Mouse (Mus musculus) heart, embryonic 12.5 days (tissue): ENCODE measurements around the gene Tbc1d2b. TPM values are rescaled to one million over a fixed set of nuclear protein-coding genes. Genes with fewer than 3 reads are reported as not detected.

Source experiments
- ATAC-seq: fragments of 200-750 bp; cut with Nextera tagmentation; 2 replicates; pipeline ENCODE4 v1.8.0; 2017; ENCODE audit warnings: moderate TSS enrichment, moderate library complexity; ENCODE audit not compliant: insufficient number of reproducible peaks, low FRiP score
- H3K27ac ChIP-seq: fragments of 300-500 bp; sonication (generic); 2 replicates; pipeline ENCODE4 v1.5.1; 2016; ENCODE audit warnings: mild to moderate bottlenecking, moderate library complexity; ENCODE audit not compliant: poor library complexity, severe bottlenecking
- H3K27me3 ChIP-seq: fragments of 300-500 bp; sonication (generic); replicated peaks from 2 replicates; pipeline ENCODE4 v1.6.1; 2016; ENCODE audit warnings: mild to moderate bottlenecking, moderate library complexity
- H3K36me3 ChIP-seq: fragments of 300-500 bp; sonication (generic); 2 replicates; pipeline ENCODE4 v1.6.1; 2016; ENCODE audit warnings: mild to moderate bottlenecking, moderate library complexity
- H3K4me1 ChIP-seq: fragments of 300-500 bp; sonication (generic); replicated peaks from 2 replicates; pipeline ENCODE4 v1.6.1; 2016; ENCODE audit warnings: mild to moderate bottlenecking
- H3K4me2 ChIP-seq: fragments of 300-500 bp; sonication (generic); 2 replicates; pipeline ENCODE4 v1.6.1; 2016; ENCODE audit warnings: mild to moderate bottlenecking, moderate library complexity
- H3K4me3 ChIP-seq: fragments of 300-500 bp; sonication (generic); 2 replicates; pipeline ENCODE4 v1.5.1; 2016; ENCODE audit warnings: mild to moderate bottlenecking
- H3K9ac ChIP-seq: fragments of 300-500 bp; sonication (generic); 2 replicates; pipeline ENCODE4 v1.6.1; 2016; ENCODE audit warnings: mild to moderate bottlenecking, moderate library complexity
- H3K9me3 ChIP-seq: fragments of 300-500 bp; sonication (generic); replicated peaks from 2 replicates; pipeline ENCODE4 v1.6.1; 2016; ENCODE audit warnings: mild to moderate bottlenecking, moderate library complexity
- WGBS: fragments of 180-500 bp; shearing (Covaris S2); methylation state at CpG from one replicate; pipeline ENCODE4 v1.1.7; 2016; 5-methylcytosine and 5-hydroxymethylcytosine counted together
- polyA plus RNA-seq: library from polyadenylated mRNA; unstranded; fragments of >200 nt; fragmentation: Nextera tagmentation; extraction: Ambion mirVana; gene quantifications from 2 replicates; pipeline ENCODE4 v1.2.1, GENCODE M21; 2016

Gene Tbc1d2b
- polyA plus RNA-seq, 1 experiment from 2014 or later: 7.9 TPM

- no peaks in the 10 kb centered on the region for H3K9me3 ChIP-seq
- no peak overlapping the region for H3K27ac ChIP-seq
- H3K4me2 ChIP-seq: no peak overlapping the region
- 95% methylated on average over 7 of the region's 7 CpGs for WGBS
- H3K36me3 ChIP-seq: peaks cover 22% of the 10 kb centered on the region
- H3K9ac ChIP-seq: no peak overlapping the region
- peaks cover 20% of the 10 kb centered on the region for H3K4me1 ChIP-seq
- H3K4me3 ChIP-seq: no peak overlapping the region
- no peaks in the 10 kb centered on the region for H3K27me3 ChIP-seq
- ATAC-seq: no peak
Measured at GRCm38 (mm10) chr9:90201096-90201495, 69.5 kb downstream of the Tbc1d2b start.

GRCm38 (mm10) chr9:90200501-90200900 lies 70.1 kb downstream of the Tbc1d2b start:
- H3K9me3 ChIP-seq: no peaks in the 10 kb centered on the region
- no peak for ATAC-seq
- peaks cover 22% of the 10 kb centered on the region for H3K36me3 ChIP-seq
- H3K4me3 ChIP-seq: no peak overlapping the region
- no peak overlapping the region for H3K27ac ChIP-seq
- WGBS: 95% methylated on average over 4 of the region's 4 CpGs
- H3K4me1 ChIP-seq: peaks cover 20% of the 10 kb centered on the region
- H3K27me3 ChIP-seq: no peaks in the 10 kb centered on the region
- no peak overlapping the region for H3K4me2 ChIP-seq
- no peak overlapping the region for H3K9ac ChIP-seq

DNA sequence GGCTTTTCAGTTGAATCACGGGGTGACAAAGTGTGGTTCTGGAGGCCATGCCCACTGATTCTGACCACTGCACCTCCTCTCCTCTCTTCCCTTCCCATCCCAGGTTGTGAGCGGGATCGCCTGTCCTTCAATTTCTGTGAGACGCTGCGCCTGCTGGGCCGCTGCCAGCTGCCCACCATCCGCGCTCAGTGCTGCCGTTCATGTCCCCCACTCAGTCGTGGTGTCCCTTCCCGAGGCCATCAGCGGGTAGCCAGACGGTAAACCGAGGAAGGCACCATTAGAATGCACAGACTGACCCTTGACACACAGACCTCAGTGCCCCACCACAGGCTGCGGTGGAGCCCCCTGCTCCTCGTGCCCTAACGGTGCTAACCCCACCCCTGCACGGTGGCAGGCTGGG lies 71.0 kb downstream of the Tbc1d2b start:
- H3K4me2 ChIP-seq: no peak overlapping the region
- H3K9me3 ChIP-seq: no peaks in the 10 kb centered on the region
- H3K27me3 ChIP-seq: no peaks in the 10 kb centered on the region
- peaks cover 20% of the 10 kb centered on the region for H3K4me1 ChIP-seq
- WGBS: 96% methylated on average over 18 of the region's 18 CpGs
- H3K27ac ChIP-seq: 0 out of 2 replicates have a peak overlapping the region, but pooled peaks have one; percentile 65
- H3K9ac ChIP-seq: no peak overlapping the region
- ATAC-seq: no peak
- H3K4me3 ChIP-seq: no peak overlapping the region
- H3K36me3 ChIP-seq: peaks cover 13% of the 10 kb centered on the region

DNA sequence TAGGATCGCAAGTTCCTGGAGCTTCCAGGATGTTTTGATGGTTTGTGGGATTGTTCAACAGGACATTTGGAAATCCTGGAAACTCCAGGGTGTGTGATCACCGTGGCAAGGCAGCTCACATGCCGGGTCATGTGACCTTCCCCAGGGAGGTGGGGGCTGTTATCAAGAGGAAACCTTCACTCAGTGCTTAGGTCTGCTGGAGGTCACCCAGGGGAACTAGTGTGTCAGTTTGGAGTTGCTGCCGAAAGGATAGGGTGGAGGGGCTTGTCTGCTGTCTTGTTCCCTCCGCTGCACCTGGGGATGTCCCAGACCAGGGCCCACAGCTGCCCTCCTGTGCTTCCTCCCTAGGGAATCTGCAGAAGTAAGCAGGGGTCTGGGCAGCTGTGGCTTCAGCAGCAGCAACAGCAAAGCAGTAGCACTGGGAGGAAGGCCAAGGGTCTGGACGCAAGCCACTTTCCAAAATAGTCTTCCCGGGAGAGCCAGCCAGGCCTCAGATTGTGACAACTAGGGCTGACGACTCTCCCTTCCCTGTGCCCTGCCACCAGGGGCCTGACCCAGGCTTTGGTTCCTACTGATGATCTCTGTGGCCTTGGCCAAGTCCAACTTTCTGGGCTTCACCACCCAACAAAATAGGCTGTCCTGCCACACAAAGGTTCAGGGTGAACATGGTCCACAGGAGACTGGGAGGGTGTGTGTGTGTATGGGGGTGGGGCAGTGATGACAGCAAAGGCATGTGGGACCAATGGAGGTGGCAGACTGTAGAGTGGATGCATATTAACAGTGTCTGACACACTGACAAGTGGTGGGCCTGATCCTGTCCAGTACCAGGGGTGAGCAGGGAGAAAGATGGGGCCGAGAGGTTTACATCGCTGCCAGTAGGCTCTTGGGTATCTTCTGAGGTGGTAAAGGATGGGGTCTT lies 71.8 kb downstream of the Tbc1d2b start:
- peak overlapping the region; percentile 65 for H3K27ac ChIP-seq
- H3K4me2 ChIP-seq: peak overlapping the region; percentile 23
- peaks cover 5% of the 10 kb centered on the region for H3K36me3 ChIP-seq

DNA sequence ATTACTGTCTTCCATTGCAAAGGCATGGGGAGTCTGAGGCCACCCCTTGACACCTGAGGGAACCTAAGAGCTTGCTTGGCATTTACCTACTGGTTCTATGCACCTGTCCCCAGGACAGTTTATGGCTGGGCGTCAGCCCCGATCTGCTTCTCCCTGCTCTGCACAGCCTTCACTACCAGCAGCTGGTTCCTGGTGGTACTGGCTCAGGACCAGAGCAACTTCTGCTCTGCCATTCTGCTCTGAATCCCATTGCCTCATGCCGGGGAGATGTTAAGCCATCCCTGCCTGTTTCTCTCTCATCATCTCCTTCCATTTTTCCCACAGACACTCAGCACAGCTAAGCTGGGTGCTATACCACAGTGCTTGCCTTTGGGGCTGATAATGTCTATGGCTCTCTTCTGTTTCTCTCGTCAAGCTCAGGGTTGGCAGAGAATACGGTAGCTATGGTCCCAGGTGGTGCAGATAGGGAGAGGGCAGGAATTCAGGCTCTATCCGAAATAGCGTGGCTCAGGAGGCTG lies 72.7 kb downstream of the Tbc1d2b start:
- H3K4me2 ChIP-seq: peak overlapping the region; percentile 23; the same call in 1 of the 2 replicates
- H3K27ac ChIP-seq: peak overlapping the region; percentile 65; the same call in 1 of the 2 replicates
- H3K4me3 ChIP-seq: no peak overlapping the region
- H3K9ac ChIP-seq: no peak overlapping the region
- peaks cover 23% of the 10 kb centered on the region for H3K4me1 ChIP-seq
- H3K9me3 ChIP-seq: no peaks in the 10 kb centered on the region
- no peaks in the 10 kb centered on the region for H3K27me3 ChIP-seq
- no peak for ATAC-seq
- peaks cover 6% of the 10 kb centered on the region for H3K36me3 ChIP-seq
- WGBS: 74% methylated on average over 7 of the region's 7 CpGs

More for the DNA sequence above, 71.8 kb downstream of the Tbc1d2b start:
- 27% methylated on average over 10 of the region's 10 CpGs for WGBS
- peak; percentile 67 for ATAC-seq
- Histone ChIP-seq H3K27me3 (no peaks in the 10 kb centered on the region), H3K4me3 (no peak overlapping the region), H3K9me3 (no peaks in the 10 kb centered on the region), H3K9ac (no peak overlapping the region), H3K4me1 (peaks cover 21% of the 10 kb centered on the region)

DNA sequence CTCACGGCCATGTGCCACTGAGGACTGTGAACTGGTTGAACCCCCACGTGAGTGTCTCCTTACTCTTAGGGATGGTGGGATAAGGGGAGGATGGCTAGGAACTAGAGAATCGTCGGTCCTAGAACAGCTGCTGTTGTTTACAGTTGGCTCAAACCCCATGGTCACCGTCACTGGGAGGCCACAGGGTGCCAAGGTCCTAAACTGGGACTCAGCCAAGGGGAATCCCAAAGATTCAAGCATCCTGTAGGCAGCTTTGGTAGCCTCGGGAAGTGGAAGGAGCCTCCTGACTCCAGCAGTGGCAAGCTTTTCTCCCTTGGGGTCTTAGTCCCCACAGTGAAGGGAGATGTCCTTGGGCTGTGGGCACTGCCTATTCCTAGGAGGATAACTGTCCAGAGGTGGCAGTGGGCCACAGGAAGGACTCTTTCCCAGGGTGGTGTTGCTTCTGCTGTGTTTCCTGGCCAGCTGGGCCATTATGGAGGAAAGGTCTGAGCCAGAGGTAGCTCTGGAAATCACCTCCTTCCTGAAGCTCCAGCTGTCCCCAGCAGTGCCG lies 73.4 kb downstream of the Tbc1d2b start:
- 82% methylated on average over 7 of the region's 7 CpGs for WGBS
- Histone ChIP-seq H3K27ac (no peak overlapping the region), H3K9me3 (no peaks in the 10 kb centered on the region), H3K4me1 (peaks cover 23% of the 10 kb centered on the region), H3K9ac (no peak overlapping the region), H3K27me3 (no peaks in the 10 kb centered on the region), H3K4me3 (no peak overlapping the region), H3K4me2 (no peak overlapping the region), H3K36me3 (peaks cover 9% of the 10 kb centered on the region)
- no peak for ATAC-seq

DNA sequence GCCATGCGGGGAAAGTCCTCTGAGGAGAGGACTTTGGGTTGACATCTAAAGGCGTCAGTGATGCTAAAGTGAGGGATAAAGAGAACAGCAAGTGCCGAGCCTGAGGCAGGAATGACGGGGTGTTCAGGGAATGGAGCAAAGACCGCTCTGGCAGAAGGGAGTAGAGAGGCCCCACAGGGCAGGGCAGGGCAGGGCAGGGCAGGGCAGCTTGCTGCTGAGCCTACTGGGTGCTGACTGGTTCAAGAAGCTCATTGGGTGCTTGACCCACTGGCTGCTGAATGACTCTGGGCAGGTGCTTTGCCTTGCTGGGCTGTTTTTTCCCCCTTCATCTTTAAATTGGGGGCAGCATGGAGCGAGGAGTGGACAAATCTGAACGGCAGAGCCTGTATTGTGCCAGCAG lies 74.3 kb downstream of the Tbc1d2b start:
- H3K4me2 ChIP-seq: no peak overlapping the region
- peaks cover 12% of the 10 kb centered on the region; the same call in 1 of the 2 replicates for H3K36me3 ChIP-seq
- H3K27me3 ChIP-seq: no peaks in the 10 kb centered on the region
- peaks cover 23% of the 10 kb centered on the region for H3K4me1 ChIP-seq
- WGBS: 60% methylated on average over 7 of the region's 7 CpGs
- H3K9me3 ChIP-seq: no peaks in the 10 kb centered on the region
- no peak overlapping the region for H3K27ac ChIP-seq
- no peak overlapping the region for H3K4me3 ChIP-seq
- no peak for ATAC-seq
- H3K9ac ChIP-seq: no peak overlapping the region

DNA sequence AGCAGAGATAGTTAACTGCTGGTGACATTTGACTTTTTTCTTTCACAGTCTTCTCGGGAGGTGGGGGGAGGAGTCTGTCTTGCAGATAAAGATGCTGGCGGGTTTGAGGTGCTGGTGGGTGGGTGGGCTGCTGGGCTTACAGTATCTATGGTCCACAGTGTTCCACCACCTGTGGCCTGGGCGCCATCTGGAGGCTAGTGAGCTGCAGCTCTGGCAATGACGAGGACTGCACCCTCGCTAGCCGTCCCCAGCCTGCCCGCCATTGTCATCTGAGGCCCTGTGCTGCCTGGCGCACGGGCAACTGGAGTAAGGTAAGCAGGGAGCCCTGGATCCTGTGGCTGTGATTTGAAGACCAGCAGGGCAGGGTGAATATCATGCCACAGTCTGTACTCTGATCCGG lies 75.6 kb downstream of the Tbc1d2b start:
- H3K4me1 ChIP-seq: peaks cover 23% of the 10 kb centered on the region
- H3K4me3 ChIP-seq: no peak overlapping the region
- WGBS: 68% methylated on average over 10 of the region's 10 CpGs
- no peak overlapping the region for H3K9ac ChIP-seq
- ATAC-seq: no peak
- H3K36me3 ChIP-seq: peaks cover 9% of the 10 kb centered on the region; the same call in 1 of the 2 replicates
- no peaks in the 10 kb centered on the region for H3K27me3 ChIP-seq
- H3K27ac ChIP-seq: no peak overlapping the region
- no peaks in the 10 kb centered on the region for H3K9me3 ChIP-seq
- H3K4me2 ChIP-seq: no peak overlapping the region

DNA sequence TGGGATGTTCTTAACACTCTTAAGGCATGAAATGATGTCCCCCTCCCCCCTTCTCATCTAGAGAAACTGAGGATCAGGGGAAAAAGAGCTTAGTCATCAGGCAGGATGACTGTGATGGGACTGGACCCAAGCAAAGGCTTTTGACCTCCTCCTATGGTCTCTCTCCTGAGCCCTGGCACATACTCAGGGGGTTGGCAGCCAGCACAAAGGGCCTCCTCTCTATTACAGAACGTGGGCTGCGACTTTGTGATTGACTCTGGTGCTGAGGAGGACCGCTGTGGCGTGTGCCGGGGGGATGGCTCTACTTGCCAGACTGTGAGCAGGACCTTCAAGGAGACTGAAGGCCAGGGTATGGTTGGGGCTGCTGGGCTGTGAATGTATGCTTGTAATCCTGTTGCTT lies 81.2 kb downstream of the Tbc1d2b start:
- Histone ChIP-seq H3K4me3 (no peak overlapping the region), H3K4me2 (no peak overlapping the region), H3K4me1 (peaks cover 43% of the 10 kb centered on the region), H3K36me3 (peaks cover 12% of the 10 kb centered on the region; the same call in 1 of the 2 replicates), H3K9me3 (no peaks in the 10 kb centered on the region), H3K27me3 (no peaks in the 10 kb centered on the region), H3K9ac (no peak overlapping the region), H3K27ac (no peak overlapping the region)
- 48% methylated on average over 5 of the region's 5 CpGs for WGBS
- no peak for ATAC-seq

DNA sequence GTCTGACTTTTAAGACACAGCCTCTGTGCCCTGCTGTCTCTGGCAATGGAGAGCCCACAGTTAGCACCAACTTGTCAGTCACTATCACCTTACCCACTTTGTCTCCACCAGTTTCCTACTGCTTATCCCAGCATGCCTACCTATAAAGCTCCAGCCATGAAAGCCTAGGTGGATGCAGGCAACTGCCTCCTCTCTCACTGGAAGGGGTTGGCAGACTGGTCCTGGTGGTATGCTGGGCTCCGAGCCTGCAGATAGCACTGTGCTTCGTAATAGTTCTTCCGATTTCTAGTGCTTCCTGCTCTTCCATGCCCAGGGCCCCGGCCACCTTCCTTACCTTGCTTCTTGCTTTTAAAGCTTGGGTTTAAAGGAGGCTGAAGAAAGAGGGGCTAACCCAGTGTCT lies 81.7 kb downstream of the Tbc1d2b start:
- peaks cover 48% of the 10 kb centered on the region for H3K4me1 ChIP-seq
- H3K9me3 ChIP-seq: no peaks in the 10 kb centered on the region
- H3K4me2 ChIP-seq: no peak overlapping the region
- no peak overlapping the region for H3K27ac ChIP-seq
- H3K9ac ChIP-seq: no peak overlapping the region
- ATAC-seq: no peak
- WGBS: 50% methylated on average over 4 of the region's 4 CpGs
- H3K4me3 ChIP-seq: no peak overlapping the region
- H3K36me3 ChIP-seq: peaks cover 12% of the 10 kb centered on the region; the same call in 1 of the 2 replicates
- H3K27me3 ChIP-seq: no peaks in the 10 kb centered on the region

- ATAC-seq: no peak
- no peak overlapping the region for H3K4me3 ChIP-seq
- H3K36me3 ChIP-seq: peaks cover 3% of the 10 kb centered on the region; the same call in 1 of the 2 replicates
- no peak overlapping the region for H3K4me2 ChIP-seq
- H3K27me3 ChIP-seq: no peaks in the 10 kb centered on the region
- no peaks in the 10 kb centered on the region for H3K9me3 ChIP-seq
- H3K27ac ChIP-seq: no peak overlapping the region
- WGBS: 79% methylated on average over 8 of the region's 8 CpGs
- H3K9ac ChIP-seq: no peak overlapping the region
- peaks cover 69% of the 10 kb centered on the region for H3K4me1 ChIP-seq
Measured at GRCm38 (mm10) chr9:90185356-90185910, 85.2 kb downstream of the Tbc1d2b start.
